Mouse (Mus musculus): ENCODE data around the gene Usp38. TPM values are rescaled to one million over a fixed set of nuclear protein-coding genes. Genes with fewer than 3 reads are reported as not detected.
"Not testable (repeated sequence)": the region's sequence is repeated elsewhere in the genome, so short reads cannot be mapped to it uniquely, and the experiment has no call there.

Usp38 gene
- 17.0 TPM in 2 replicates for polyA plus RNA-seq (2015; fragmentation: Nextera tagmentation; extraction: Ambion mirVana)

- Histone ChIP-seq H3K4me3 (replicated peaks) (peak within 1 kb of the TSS; percentile 76), H3K9ac (replicated peaks) (peak within 1 kb of the TSS; percentile 85), H3K27ac (replicated peaks) (peak within 1 kb of the TSS; percentile 97), H3K27me3 (replicated peaks) (no peaks in the 10 kb centered on the region), H3K36me3 (no peaks in the 10 kb centered on the region), H3K4me1 (peaks cover 41% of the 10 kb centered on the region), H3K4me2 (peak within 1 kb of the TSS; percentile 98), H3K9me3 (replicated peaks) (no peaks in the 10 kb centered on the region)
- 3% methylated on average over 55 of the region's 57 CpGs for WGBS
- peak; percentile 98 for ATAC-seq (ENCODE audit: low FRiP score)
These were observed at the start of gene Usp38 for GRCm38 (mm10) chr8:81014789-81015699. Gene Usp38, minus strand, starts transcription at chr8:81014928.

GRCm38 (mm10) chr8:81062566-81062965 is 47.8 kb upstream of the Usp38 start:
- no peak for ATAC-seq (ENCODE audit: low FRiP score)
- no peaks in the 10 kb centered on the region for H3K4me1 ChIP-seq

DNA sequence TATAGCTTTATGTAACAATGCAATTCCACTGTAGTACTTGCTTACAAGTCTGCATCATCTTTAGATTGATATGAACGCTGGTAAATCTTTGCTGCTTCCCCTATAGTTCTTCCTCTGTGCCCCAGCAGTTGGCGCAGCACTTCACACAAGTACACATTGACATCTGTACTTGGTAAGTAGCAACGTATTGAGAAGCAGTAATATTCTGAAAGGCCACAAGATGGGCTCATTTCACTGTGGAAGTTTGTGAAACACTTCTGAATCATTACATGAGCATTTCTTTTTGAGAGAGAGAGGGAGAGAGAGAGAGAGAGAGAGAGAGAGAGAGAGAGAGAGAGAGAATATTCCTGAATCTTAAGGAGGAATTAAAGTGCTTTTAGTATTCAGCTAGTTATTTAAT is 47.2 kb upstream of the Usp38 start:
- Histone ChIP-seq H3K36me3 (no peaks in the 10 kb centered on the region), H3K4me2 (no peak overlapping the region), H3K27ac (replicated peaks) (no peak overlapping the region), H3K27me3 (replicated peaks) (no peaks in the 10 kb centered on the region), H3K9me3 (replicated peaks) (no peaks in the 10 kb centered on the region), H3K4me1 (no peaks in the 10 kb centered on the region), H3K9ac (replicated peaks) (no peak overlapping the region), H3K4me3 (replicated peaks) (no peak overlapping the region)
- whole genome bisulfite sequencing: 46% methylated on average over 3 of the region's 3 CpGs
- peak; percentile 63 for ATAC-seq (ENCODE audit: low FRiP score)

More at GRCm38 (mm10) chr8:81062566-81062965, 47.8 kb upstream of the Usp38 start:
- no peaks in the 10 kb centered on the region for H3K9me3 ChIP-seq (replicated peaks)
- 82% methylated on average over 3 of the region's 3 CpGs for WGBS
- H3K27ac ChIP-seq (replicated peaks): no peak overlapping the region
- H3K36me3 ChIP-seq: no peaks in the 10 kb centered on the region
- no peak overlapping the region for H3K4me2 ChIP-seq
- no peaks in the 10 kb centered on the region for H3K27me3 ChIP-seq (replicated peaks)
- no peak overlapping the region for H3K4me3 ChIP-seq (replicated peaks)
- H3K9ac ChIP-seq (replicated peaks): no peak overlapping the region

- Histone ChIP-seq H3K4me1 (no peaks in the 10 kb centered on the region), H3K4me3 (replicated peaks) (no peak overlapping the region), H3K27me3 (replicated peaks) (no peaks in the 10 kb centered on the region), H3K9ac (replicated peaks) (no peak overlapping the region), H3K27ac (replicated peaks) (no peak overlapping the region), H3K9me3 (replicated peaks) (no peaks in the 10 kb centered on the region), H3K4me2 (no peak overlapping the region), H3K36me3 (no peaks in the 10 kb centered on the region)
- 35% methylated on average over 3 of the region's 3 CpGs for WGBS
- no peak for ATAC-seq (ENCODE audit: low FRiP score)
These were observed 29.5 kb upstream of the Usp38 start for GRCm38 (mm10) chr8:81044201-81044600.

- no peak overlapping the region for H3K4me3 ChIP-seq (replicated peaks)
- no peak overlapping the region for H3K4me2 ChIP-seq
- H3K9ac ChIP-seq (replicated peaks): no peak overlapping the region
- no peak overlapping the region for H3K27ac ChIP-seq (replicated peaks)
- no peaks in the 10 kb centered on the region for H3K36me3 ChIP-seq
- 56% methylated on average over 2 of the region's 2 CpGs for WGBS
- no peaks in the 10 kb centered on the region for H3K27me3 ChIP-seq (replicated peaks)
- no peaks in the 10 kb centered on the region; the same call in 1 of the 2 replicates for H3K9me3 ChIP-seq (replicated peaks)
- ATAC-seq (ENCODE audit: low FRiP score): no peak
- no peaks in the 10 kb centered on the region for H3K4me1 ChIP-seq
These were observed 13.3 kb upstream of the Usp38 start for GRCm38 (mm10) chr8:81027991-81028390.

DNA sequence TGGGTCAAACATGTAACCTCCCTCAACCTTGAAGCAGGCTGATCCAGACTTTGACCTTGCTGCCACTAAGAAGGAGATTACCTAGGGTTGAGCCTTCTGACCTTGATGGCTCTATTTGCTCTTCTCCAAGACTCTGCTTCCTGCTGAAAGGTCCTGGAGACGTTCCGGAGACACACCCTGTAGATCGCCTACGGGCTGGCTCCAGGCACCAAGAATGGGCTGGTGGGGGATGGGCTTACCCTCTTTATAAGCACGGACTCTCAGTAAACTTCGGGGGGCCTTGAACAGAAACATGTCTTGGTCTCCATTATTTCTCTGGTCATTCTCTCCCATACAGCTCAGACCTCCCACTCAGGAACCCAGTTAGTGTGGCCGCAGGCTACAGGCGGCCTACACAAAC is 2.8 kb upstream of the Usp38 start:
- ATAC-seq (ENCODE audit: low FRiP score); H3K4me3 ChIP-seq (replicated peaks); H3K9ac ChIP-seq (replicated peaks); H3K27me3 ChIP-seq (replicated peaks); H3K4me2 ChIP-seq; H3K36me3 ChIP-seq; H3K9me3 ChIP-seq (replicated peaks); H3K27ac ChIP-seq (replicated peaks): not testable (repeated sequence)
- 93% methylated on average over 8 of the region's 8 CpGs for WGBS
- H3K4me1 ChIP-seq: peaks cover 23% of the 10 kb centered on the region

GRCm38 (mm10) chr8:81013811-81014530 is 757 bp downstream of the Usp38 start:
- WGBS: 4% methylated on average over 45 of the region's 45 CpGs
- Histone ChIP-seq H3K4me2 (peak overlapping the region; percentile 98), H3K27ac (replicated peaks) (peak overlapping the region; percentile 77), H3K36me3 (peaks cover 3% of the 10 kb centered on the region; the same call in 1 of the 2 replicates), H3K4me3 (replicated peaks) (peak overlapping the region; percentile 76), H3K9me3 (replicated peaks) (no peaks in the 10 kb centered on the region), H3K9ac (replicated peaks) (peak overlapping the region; percentile 79), H3K4me1 (peaks cover 41% of the 10 kb centered on the region), H3K27me3 (replicated peaks) (no peaks in the 10 kb centered on the region)
- peak; percentile 8 for ATAC-seq (ENCODE audit: low FRiP score)

GRCm38 (mm10) chr8:81012699-81013098 is 2.0 kb downstream of the Usp38 start:
- Histone ChIP-seq H3K36me3 (peaks cover 8% of the 10 kb centered on the region; the same call in 1 of the 2 replicates), H3K4me2 (peak overlapping the region; percentile 98), H3K4me3 (replicated peaks) (peak overlapping the region; percentile 76), H3K9ac (replicated peaks) (peak overlapping the region; percentile 31; the same call in 1 of the 2 replicates), H3K4me1 (peaks cover 41% of the 10 kb centered on the region), H3K27me3 (replicated peaks) (no peaks in the 10 kb centered on the region), H3K27ac (replicated peaks) (no peak overlapping the region), H3K9me3 (replicated peaks) (no peaks in the 10 kb centered on the region)
- ATAC-seq (ENCODE audit: low FRiP score): no peak
- 81% methylated on average over 2 of the region's 2 CpGs for WGBS

DNA sequence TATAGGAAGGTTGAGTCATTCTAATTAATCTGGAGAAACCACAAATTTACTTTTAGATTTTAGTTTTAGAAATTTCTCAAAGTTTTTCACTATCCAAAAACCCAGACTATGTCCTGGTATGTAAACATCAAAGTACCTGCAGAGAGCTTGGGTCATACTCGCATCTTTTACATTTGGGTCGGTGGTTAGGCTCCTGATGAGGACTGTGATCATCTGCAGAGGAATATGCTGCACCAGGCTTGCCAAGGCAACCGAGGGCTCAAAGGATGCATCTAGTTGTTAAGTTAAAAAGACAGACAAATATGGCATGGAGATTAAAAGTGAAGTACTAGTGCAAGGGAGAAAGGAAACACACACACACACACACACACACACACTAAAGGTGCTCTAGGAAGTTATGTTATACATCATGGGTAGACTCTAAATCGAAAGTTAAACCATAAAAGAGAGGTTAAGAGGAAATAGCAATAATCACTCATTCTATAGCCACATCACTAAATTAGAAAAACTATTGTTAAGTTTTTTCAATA is 2.6 kb downstream of the Usp38 start:
- no peak for ATAC-seq (ENCODE audit: low FRiP score)
- no peak overlapping the region for H3K9ac ChIP-seq (replicated peaks)
- H3K4me2 ChIP-seq: peak overlapping the region; percentile 98
- H3K36me3 ChIP-seq: peaks cover 11% of the 10 kb centered on the region; the same call in 1 of the 2 replicates
- 86% methylated on average over 4 of the region's 4 CpGs for WGBS
- H3K4me1 ChIP-seq: peaks cover 41% of the 10 kb centered on the region
- H3K27me3 ChIP-seq (replicated peaks): no peaks in the 10 kb centered on the region
- H3K4me3 ChIP-seq (replicated peaks): no peak overlapping the region
- no peaks in the 10 kb centered on the region for H3K9me3 ChIP-seq (replicated peaks)
- no peak overlapping the region for H3K27ac ChIP-seq (replicated peaks)

DNA sequence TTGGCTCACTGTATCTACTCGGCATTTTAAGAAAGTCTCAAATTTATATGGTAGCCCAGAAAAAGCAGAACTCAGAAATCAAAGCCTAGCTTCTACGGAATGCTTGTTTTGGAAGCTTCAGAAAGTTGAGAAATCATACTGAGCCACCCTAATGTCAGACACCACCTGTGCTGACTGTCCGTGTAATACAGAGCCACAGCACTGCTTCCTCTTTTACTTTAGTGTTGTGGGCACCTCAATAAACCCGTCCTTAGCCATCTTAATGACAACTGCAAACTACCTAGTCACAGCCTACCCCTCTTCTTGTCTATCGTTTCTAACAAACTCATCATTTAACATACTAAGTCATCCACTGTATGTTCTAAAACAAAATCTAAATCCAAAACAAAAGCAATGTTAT is 4.3 kb downstream of the Usp38 start:
- H3K27me3 ChIP-seq (replicated peaks): no peaks in the 10 kb centered on the region
- no peak for ATAC-seq (ENCODE audit: low FRiP score)
- H3K36me3 ChIP-seq: peaks cover 17% of the 10 kb centered on the region
- WGBS: 87% methylated on average over 5 of the region's 5 CpGs
- no peak overlapping the region for H3K4me2 ChIP-seq
- no peaks in the 10 kb centered on the region for H3K9me3 ChIP-seq (replicated peaks)
- H3K4me1 ChIP-seq: peaks cover 33% of the 10 kb centered on the region
- no peak overlapping the region for H3K4me3 ChIP-seq (replicated peaks)
- no peak overlapping the region for H3K27ac ChIP-seq (replicated peaks)
- H3K9ac ChIP-seq (replicated peaks): no peak overlapping the region

- H3K9ac ChIP-seq (replicated peaks): no peak overlapping the region
- H3K4me2 ChIP-seq: no peak overlapping the region
- H3K4me1 ChIP-seq: no peaks in the 10 kb centered on the region
- peaks cover 56% of the 10 kb centered on the region for H3K36me3 ChIP-seq
- no peak overlapping the region for H3K4me3 ChIP-seq (replicated peaks)
- 79% methylated on average over 1 of the region's 1 CpGs for WGBS
- no peaks in the 10 kb centered on the region for H3K27me3 ChIP-seq (replicated peaks)
- ATAC-seq (ENCODE audit: low FRiP score): no peak
- H3K9me3 ChIP-seq (replicated peaks): no peaks in the 10 kb centered on the region
- H3K27ac ChIP-seq (replicated peaks): no peak overlapping the region
These were observed 9.6 kb downstream of the Usp38 start for GRCm38 (mm10) chr8:81005114-81005513.

Data from neural tube, embryonic 15.5 days (tissue).